Mouse (Mus musculus) G1E (cell line): ENCODE results near the gene Wwox. TPM values are rescaled to one million over a fixed set of nuclear protein-coding genes. Genes with fewer than 3 reads are reported as not detected.

Source experiments
- ATAC-seq: 2 replicates; pipeline ENCODE4 v1.8.0; 2016; ENCODE audit warnings: mild to moderate bottlenecking; ENCODE audit not compliant: insufficient number of reproducible peaks, poor library complexity, low FRiP score, severe bottlenecking; ENCODE audit errors: extremely low read depth
- DNase-seq: peaks from one replicate; pipeline ENCODE4 v3.0.0; 2012; ENCODE audit warnings: low spot score
- H3K27me3 ChIP-seq: 2 replicates; pipeline ENCODE4 v1.6.1; 2012; ENCODE audit warnings: mild to moderate bottlenecking, low read length, inconsistent platforms; ENCODE audit not compliant: insufficient read depth
- H3K36me3 ChIP-seq: replicated peaks from 2 replicates; pipeline ENCODE3; 2012; ENCODE audit warnings: mild to moderate bottlenecking, inconsistent platforms
- H3K4me1 ChIP-seq: 2 replicates; pipeline ENCODE4 v1.6.1; 2012; ENCODE audit warnings: low read depth, low read length, inconsistent platforms, mixed read lengths; ENCODE audit not compliant: insufficient read depth
- H3K4me3 ChIP-seq: 2 replicates; pipeline ENCODE4 v1.5.1; 2012; ENCODE audit warnings: low read depth, mild to moderate bottlenecking, inconsistent platforms, low read length, moderate library complexity, mixed read lengths
- H3K9me3 ChIP-seq: replicated peaks from 2 replicates; pipeline ENCODE4 v1.6.1; 2012; ENCODE audit warnings: inconsistent platforms
- CTCF ChIP-seq: IDR thresholded peaks from 2 replicates; pipeline ENCODE4 v1.5.1; 2012; ENCODE audit warnings: low read depth, low read length, inconsistent platforms, mixed read lengths
- GATA1 ChIP-seq: IDR thresholded peaks from 2 replicates; pipeline ENCODE4 v1.6.1; 2012; ENCODE audit warnings: borderline replicate concordance, low read length, inconsistent platforms, mixed read lengths
- GATA2 ChIP-seq: IDR thresholded peaks from 2 replicates; pipeline ENCODE4 v1.6.1; 2012; ENCODE audit warnings: low read depth, low read length, inconsistent platforms, borderline replicate concordance
- POLR2AphosphoS5 ChIP-seq: IDR thresholded peaks from 2 replicates; pipeline ENCODE4 v1.6.1; 2012; ENCODE audit warnings: low read depth, low read length, inconsistent platforms; ENCODE audit not compliant: insufficient replicate concordance
- TAL1 ChIP-seq: conservative IDR thresholded peaks from 2 replicates; pipeline ENCODE4 v1.6.1; 2012; ENCODE audit warnings: low read depth, low read length, inconsistent platforms, mixed read lengths
- polyA plus RNA-seq: library from polyadenylated mRNA; stranded (reverse); fragments of >175 nt; gene quantifications from 2 replicates; pipeline ENCODE4 v1.2.3, GENCODE M21; 2012
- total RNA-seq, 2 experiments: library from RNA; stranded (forward) in 1 of 2; stranded (reverse) in 1 of 2; fragments of 200-1000 nt in 1 of 2; fragments of >200 nt in 1 of 2; fragmentation: Nextera tagmentation in 1 of 2; gene quantifications; 2 replicates each; pipeline ENCODE4 v1.2.3; 2014 to 2017

Gene Wwox
- total and polyA plus RNA-seq, 3 experiments, result 5.8 to 33.9 (median 7.2) TPM

DNA sequence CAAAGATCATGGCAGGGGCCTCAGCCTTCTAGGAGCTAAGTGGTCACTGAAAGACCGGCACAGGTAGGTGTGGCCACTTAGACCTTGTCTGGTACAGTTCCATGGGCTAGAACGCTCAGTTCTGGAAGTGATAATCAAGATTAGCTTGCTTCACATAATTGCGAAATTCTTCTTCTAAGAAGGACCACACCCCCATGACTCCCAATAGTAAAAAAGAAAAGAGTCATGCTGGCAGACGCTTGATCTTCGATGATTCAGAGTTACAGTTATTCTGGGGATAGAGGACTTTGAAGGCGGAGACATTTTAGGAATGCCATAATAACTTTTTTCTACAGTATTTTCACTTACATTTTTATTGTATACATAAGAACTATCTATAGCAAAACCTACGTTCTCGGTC, 716.7 kb downstream of the Wwox start:
- Histone ChIP-seq H3K27me3 (no peaks in the 10 kb centered on the region), H3K9me3 (peaks cover 60% of the 10 kb centered on the region), H3K4me1 (no peaks in the 10 kb centered on the region), H3K4me3 (no peak overlapping the region), H3K36me3 (no peaks in the 10 kb centered on the region)
- no peak for TF ChIP-seq POLR2AphosphoS5
- TF ChIP-seq GATA1, result no peak
- TF ChIP-seq GATA2, result no peak
- no peak for TF ChIP-seq CTCF
- TF ChIP-seq TAL1, result no peak
- ATAC-seq (no peak), DNase-seq (no peak)

DNA sequence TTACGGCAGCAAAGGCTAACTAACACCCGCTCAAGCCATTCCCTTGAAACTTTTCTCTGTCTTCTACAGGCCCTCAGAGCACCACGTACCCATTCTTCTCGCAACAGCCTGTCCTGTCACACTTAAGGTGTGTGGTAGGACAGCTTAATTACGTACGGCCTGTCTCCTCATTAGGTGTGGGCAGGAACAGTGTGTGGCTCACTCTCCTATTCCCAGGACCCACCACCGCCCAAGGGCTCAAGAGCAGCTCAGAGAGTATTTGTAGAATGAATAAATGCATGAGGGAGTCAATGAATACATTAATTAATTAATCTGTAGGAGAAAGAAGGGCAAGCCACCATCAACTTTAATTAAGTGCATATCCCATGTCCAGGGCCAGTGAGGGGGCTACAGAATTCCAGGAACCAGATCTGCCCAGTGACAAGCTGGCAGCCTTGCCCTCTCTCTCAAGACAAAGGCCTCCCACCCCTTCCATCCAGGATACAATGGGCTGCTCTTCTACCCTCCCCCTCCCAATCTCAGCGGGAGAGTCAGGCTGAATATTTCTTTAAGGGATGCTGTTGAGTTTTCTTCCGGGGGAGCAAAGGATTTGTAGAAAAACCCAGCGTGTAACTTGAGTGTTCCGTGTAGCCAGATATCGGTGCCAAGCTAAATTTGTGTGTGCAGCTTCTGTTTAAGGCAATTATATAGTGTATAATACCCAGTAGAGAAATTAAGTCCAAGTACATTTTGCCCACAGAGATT, 718.7 kb downstream of the Wwox start:
- TF ChIP-seq GATA2 (no peak), POLR2AphosphoS5 (no peak), TAL1 (no peak), CTCF (no peak), GATA1 (no peak)
- Histone ChIP-seq H3K4me1 (no peaks in the 10 kb centered on the region), H3K27me3 (no peaks in the 10 kb centered on the region), H3K36me3 (no peaks in the 10 kb centered on the region), H3K9me3 (peaks cover 60% of the 10 kb centered on the region), H3K4me3 (no peak overlapping the region)
- DNase-seq (no peak), ATAC-seq (no peak)

- ATAC-seq (no peak), DNase-seq (no peak)
- H3K4me1 ChIP-seq, result no peaks in the 10 kb centered on the region
- peaks cover 63% of the 10 kb centered on the region for H3K9me3 ChIP-seq
- TF ChIP-seq GATA1, result no peak
- no peak for TF ChIP-seq TAL1
- TF ChIP-seq POLR2AphosphoS5, result no peak
- no peak for TF ChIP-seq CTCF
- no peak for TF ChIP-seq GATA2
- no peaks in the 10 kb centered on the region for H3K27me3 ChIP-seq
- no peak overlapping the region for H3K4me3 ChIP-seq
- no peaks in the 10 kb centered on the region for H3K36me3 ChIP-seq
These were observed 719.3 kb downstream of the Wwox start for GRCm38 (mm10) chr8:115158721-115159111.

DNA sequence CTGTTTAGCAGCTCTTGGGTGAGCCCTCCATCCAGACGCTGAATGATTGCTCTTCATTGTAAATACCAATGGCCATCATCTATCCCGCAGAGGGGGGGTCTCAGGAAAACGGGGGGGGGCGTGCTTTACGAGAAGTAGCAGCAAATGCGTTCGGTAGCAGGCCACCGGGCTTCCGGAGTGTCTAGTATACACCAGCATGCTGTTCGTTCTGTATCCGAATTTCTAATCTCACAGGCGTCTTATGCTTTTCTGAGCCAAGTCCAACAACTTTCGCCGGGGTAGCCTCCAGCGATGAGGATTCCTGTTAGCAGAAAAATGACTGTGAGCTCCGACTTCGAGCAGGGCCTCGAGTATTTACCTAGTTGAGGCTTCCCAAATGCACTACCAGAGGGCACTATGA, 719.8 kb downstream of the Wwox start:
- H3K36me3 ChIP-seq, result no peaks in the 10 kb centered on the region
- no peaks in the 10 kb centered on the region for H3K27me3 ChIP-seq
- H3K4me1 ChIP-seq, result no peaks in the 10 kb centered on the region
- no peak overlapping the region for H3K4me3 ChIP-seq
- no peak for ATAC-seq
- H3K9me3 ChIP-seq, result peaks cover 63% of the 10 kb centered on the region
- DNase-seq, result no peak
- TF ChIP-seq TAL1, result no peak
- no peak for TF ChIP-seq CTCF
- TF ChIP-seq GATA2, result no peak
- no peak for TF ChIP-seq GATA1

GRCm38 (mm10) chr8:115159711-115160374, 720.4 kb downstream of the Wwox start:
- no peaks in the 10 kb centered on the region for H3K27me3 ChIP-seq
- H3K9me3 ChIP-seq, result peaks cover 65% of the 10 kb centered on the region
- ATAC-seq, result no peak
- no peak overlapping the region for H3K4me3 ChIP-seq
- no peak for TF ChIP-seq CTCF
- TF ChIP-seq TAL1, result no peak
- TF ChIP-seq GATA1, result no peak
- TF ChIP-seq POLR2AphosphoS5, result no peak
- no peak for TF ChIP-seq GATA2
- H3K4me1 ChIP-seq, result no peaks in the 10 kb centered on the region
- no peaks in the 10 kb centered on the region for H3K36me3 ChIP-seq
- no peak for DNase-seq

DNA sequence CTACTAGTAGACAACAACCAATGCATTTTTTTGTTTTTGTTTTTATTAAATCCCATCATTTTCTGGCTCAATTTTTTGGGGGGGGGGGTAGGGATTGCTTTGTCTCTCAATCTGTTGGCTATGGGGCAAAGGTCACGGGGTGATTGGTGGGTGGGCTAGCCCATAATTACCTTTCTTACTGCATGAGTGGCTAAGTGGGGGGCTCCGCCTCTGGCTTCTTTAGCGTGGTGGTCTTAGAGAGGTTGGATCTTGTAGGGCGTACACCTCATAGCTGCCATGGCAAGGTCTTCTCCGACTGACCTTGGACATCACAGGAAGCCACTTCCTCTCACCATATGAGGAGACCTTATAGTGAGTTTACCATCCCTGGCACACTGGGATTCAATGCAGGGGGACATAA, 721.0 kb downstream of the Wwox start:
- no peaks in the 10 kb centered on the region for H3K36me3 ChIP-seq
- H3K4me3 ChIP-seq, result no peak overlapping the region
- ATAC-seq (no peak), DNase-seq (no peak)
- no peaks in the 10 kb centered on the region for H3K27me3 ChIP-seq
- H3K4me1 ChIP-seq, result no peaks in the 10 kb centered on the region
- H3K9me3 ChIP-seq, result peaks cover 69% of the 10 kb centered on the region
- no peak for TF ChIP-seq CTCF
- TF ChIP-seq GATA2, result no peak
- TF ChIP-seq GATA1, result no peak
- no peak for TF ChIP-seq POLR2AphosphoS5
- TF ChIP-seq TAL1, result no peak
